Mouse (Mus musculus) midbrain, embryonic 11.5 days (tissue): ENCODE measurements around the gene Ush2a. TPM values are rescaled to one million over a fixed set of nuclear protein-coding genes. Genes with fewer than 3 reads are reported as not detected.

ENCODE experiments used
- ATAC-seq: fragments of 200-750 bp; cut with Nextera tagmentation; 2 replicates; pipeline ENCODE4 v1.8.0; 2017; ENCODE audit warnings: moderate TSS enrichment, moderate library complexity; ENCODE audit not compliant: low FRiP score
- DNase-seq: peaks from one replicate; pipeline ENCODE4 v3.0.0; 2015; ENCODE audit warnings: low spot score; ENCODE audit errors: missing footprints
- H3K27ac ChIP-seq: fragments of 300-500 bp; sonication (generic); 2 replicates; pipeline ENCODE4 v1.5.1; 2014; ENCODE audit warnings: low read depth, low read length
- H3K27me3 ChIP-seq: fragments of 300-500 bp; sonication (generic); 2 replicates; pipeline ENCODE4 v1.6.1; 2014; ENCODE audit warnings: mild to moderate bottlenecking, low read length, moderate library complexity, mixed read lengths; ENCODE audit not compliant: control insufficient read depth, insufficient read depth
- H3K36me3 ChIP-seq: fragments of 300-500 bp; sonication (generic); 2 replicates; pipeline ENCODE4 v1.6.1; 2014; ENCODE audit warnings: mild to moderate bottlenecking, low read length, moderate library complexity, mixed read lengths; ENCODE audit not compliant: control insufficient read depth, insufficient read depth
- H3K4me1 ChIP-seq: fragments of 300-500 bp; sonication (generic); 2 replicates; pipeline ENCODE4 v1.6.1; 2014; ENCODE audit warnings: low read length; ENCODE audit not compliant: control insufficient read depth, insufficient read depth
- H3K4me2 ChIP-seq: fragments of 300-500 bp; sonication (generic); 2 replicates; pipeline ENCODE4 v1.6.1; 2014; ENCODE audit warnings: mild to moderate bottlenecking, moderate library complexity
- H3K4me3 ChIP-seq: fragments of 300-500 bp; sonication (generic); 2 replicates; pipeline ENCODE4 v1.5.1; 2014; ENCODE audit warnings: low read depth, low read length
- H3K9ac ChIP-seq: fragments of 300-500 bp; sonication (generic); 2 replicates; pipeline ENCODE4 v1.6.1; 2014; ENCODE audit warnings: low read length
- H3K9me3 ChIP-seq: fragments of 300-500 bp; sonication (generic); 2 replicates; pipeline ENCODE4 v1.6.1; 2016; ENCODE audit warnings: low read length; ENCODE audit not compliant: control insufficient read depth
- WGBS: fragments of 180-500 bp; shearing (Covaris S2); extraction: QIAGEN DNeasy Blood & Tissue Kit; methylation state at CpG from one replicate; pipeline ENCODE4 v1.1.7; 2014; 5-methylcytosine and 5-hydroxymethylcytosine counted together
- polyA plus RNA-seq: library from polyadenylated mRNA; unstranded; fragments of >200 nt; fragmentation: Nextera tagmentation; extraction: Ambion mirVana; gene quantifications from 2 replicates; pipeline ENCODE4 v1.2.1, GENCODE M21; 2014

The Ush2a gene
- polyA plus RNA-seq, 1 experiment from 2014 or later = 0.04 TPM

GRCm38 (mm10) chr1:188865881-188866280 lies 604.1 kb downstream of the Ush2a start:
- Histone ChIP-seq H3K9ac (no peak overlapping the region), H3K4me3 (no peak overlapping the region), H3K36me3 (no peaks in the 10 kb centered on the region), H3K4me1 (no peaks in the 10 kb centered on the region), H3K27me3 (no peaks in the 10 kb centered on the region), H3K27ac (no peak overlapping the region), H3K4me2 (no peak overlapping the region), H3K9me3 (no peaks in the 10 kb centered on the region)
- WGBS = 82% methylated on average over 5 of the region's 5 CpGs
- DNase-seq = no peak
- ATAC-seq = no peak

- DNase-seq (no peak), ATAC-seq (no peak)
- Histone ChIP-seq H3K4me1 (no peaks in the 10 kb centered on the region), H3K4me2 (no peak overlapping the region), H3K27me3 (no peaks in the 10 kb centered on the region), H3K36me3 (no peaks in the 10 kb centered on the region), H3K9me3 (no peaks in the 10 kb centered on the region), H3K27ac (no peak overlapping the region), H3K9ac (no peak overlapping the region), H3K4me3 (no peak overlapping the region)
- WGBS = 89% methylated on average over 11 of the region's 11 CpGs
These were observed 604.7 kb downstream of the Ush2a start for GRCm38 (mm10) chr1:188866515-188866914.

GRCm38 (mm10) chr1:188878531-188879055 lies 616.8 kb downstream of the Ush2a start:
- H3K9me3 ChIP-seq = no peaks in the 10 kb centered on the region
- no peak overlapping the region for H3K27ac ChIP-seq
- DNase-seq = no peak
- ATAC-seq = no peak
- 87% methylated on average over 4 of the region's 4 CpGs for WGBS
- no peak overlapping the region for H3K4me2 ChIP-seq
- H3K27me3 ChIP-seq = no peaks in the 10 kb centered on the region
- no peaks in the 10 kb centered on the region for H3K4me1 ChIP-seq
- H3K36me3 ChIP-seq = no peaks in the 10 kb centered on the region
- no peak overlapping the region for H3K9ac ChIP-seq
- H3K4me3 ChIP-seq = no peak overlapping the region

GRCm38 (mm10) chr1:188896906-188897551 lies 635.2 kb downstream of the Ush2a start:
- ATAC-seq = no peak
- Histone ChIP-seq H3K4me2 (no peak overlapping the region), H3K4me1 (no peaks in the 10 kb centered on the region), H3K36me3 (no peaks in the 10 kb centered on the region), H3K27me3 (no peaks in the 10 kb centered on the region), H3K4me3 (no peak overlapping the region), H3K9ac (no peak overlapping the region), H3K9me3 (no peaks in the 10 kb centered on the region), H3K27ac (no peak overlapping the region)
- no peak for DNase-seq
- WGBS = 50% methylated on average over 4 of the region's 4 CpGs

- no peaks in the 10 kb centered on the region for H3K27me3 ChIP-seq
- no peak overlapping the region for H3K4me3 ChIP-seq
- ATAC-seq (no peak), DNase-seq (peak; percentile 69)
- H3K4me2 ChIP-seq = no peak overlapping the region
- H3K27ac ChIP-seq = no peak overlapping the region
- H3K9ac ChIP-seq = no peak overlapping the region
- WGBS = 76% methylated on average over 10 of the region's 10 CpGs
- no peaks in the 10 kb centered on the region for H3K36me3 ChIP-seq
- H3K9me3 ChIP-seq = no peaks in the 10 kb centered on the region
- H3K4me1 ChIP-seq = no peaks in the 10 kb centered on the region
These were observed 642.3 kb downstream of the Ush2a start for GRCm38 (mm10) chr1:188904091-188904490.

GRCm38 (mm10) chr1:188906175-188906574 lies 644.4 kb downstream of the Ush2a start:
- H3K4me3 ChIP-seq = no peak overlapping the region
- H3K4me1 ChIP-seq = no peaks in the 10 kb centered on the region
- 93% methylated on average over 7 of the region's 7 CpGs for WGBS

GRCm38 (mm10) chr1:188910656-188911055 lies 648.8 kb downstream of the Ush2a start:
- 91% methylated on average over 11 of the region's 11 CpGs for WGBS
- no peaks in the 10 kb centered on the region for H3K36me3 ChIP-seq
- no peak overlapping the region for H3K9ac ChIP-seq
- DNase-seq = no peak
- no peaks in the 10 kb centered on the region for H3K27me3 ChIP-seq
- H3K9me3 ChIP-seq = no peaks in the 10 kb centered on the region
- H3K4me3 ChIP-seq = no peak overlapping the region
- no peaks in the 10 kb centered on the region for H3K4me1 ChIP-seq
- ATAC-seq = no peak
- H3K4me2 ChIP-seq = no peak overlapping the region
- H3K27ac ChIP-seq = no peak overlapping the region

More at GRCm38 (mm10) chr1:188906175-188906574, 644.4 kb downstream of the Ush2a start:
- Histone ChIP-seq H3K27ac (no peak overlapping the region), H3K4me2 (no peak overlapping the region), H3K9me3 (no peaks in the 10 kb centered on the region), H3K36me3 (no peaks in the 10 kb centered on the region), H3K9ac (no peak overlapping the region), H3K27me3 (no peaks in the 10 kb centered on the region)
- DNase-seq (peak; percentile 59), ATAC-seq (no peak)

- H3K9me3 ChIP-seq = no peaks in the 10 kb centered on the region
- H3K4me2 ChIP-seq = no peak overlapping the region
- no peaks in the 10 kb centered on the region for H3K4me1 ChIP-seq
- no peaks in the 10 kb centered on the region for H3K27me3 ChIP-seq
- no peak for ATAC-seq
- no peak overlapping the region for H3K9ac ChIP-seq
- WGBS = 39% methylated on average over 1 of the region's 1 CpGs
- H3K27ac ChIP-seq = no peak overlapping the region
- H3K36me3 ChIP-seq = no peaks in the 10 kb centered on the region
- DNase-seq = no peak
- no peak overlapping the region for H3K4me3 ChIP-seq
These were observed 658.1 kb downstream of the Ush2a start for GRCm38 (mm10) chr1:188919946-188920345.

GRCm38 (mm10) chr1:188937246-188937780 lies 675.5 kb downstream of the Ush2a start:
- Histone ChIP-seq H3K9me3 (no peaks in the 10 kb centered on the region), H3K4me2 (no peak overlapping the region), H3K4me1 (no peaks in the 10 kb centered on the region), H3K27ac (no peak overlapping the region), H3K9ac (no peak overlapping the region), H3K27me3 (no peaks in the 10 kb centered on the region), H3K36me3 (no peaks in the 10 kb centered on the region), H3K4me3 (no peak overlapping the region)
- ATAC-seq = no peak
- WGBS = 94% methylated on average over 14 of the region's 14 CpGs
- DNase-seq = no peak
